Mouse (Mus musculus): Measurements from ENCODE around the gene Zfp710.

- TF ChIP-seq GATA1 (IDR thresholded peaks at IDR 0.05; ENCODE audit: low read length) (no peak), TAL1 (IDR thresholded peaks at IDR 0.05; ENCODE audit: low read length) (no peak)
Measured at GRCm38 (mm10) chr7:80094481-80094880, 69.9 kb downstream of the Zfp710 start.
